Mouse (Mus musculus): ENCODE data around the gene Atp9a. TPM values are rescaled to one million over a fixed set of nuclear protein-coding genes. Genes with fewer than 3 reads are reported as not detected.
A peak's percentile ranks its signal among the peaks of the same experiment; 100 is the strongest.

Gene Atp9a
- polyA plus RNA-seq, 1 experiment from 2014 or later, result 11.4 TPM

GRCm38 (mm10) chr2:168728045-168728444 lies 14.2 kb downstream of the Atp9a start:
- H3K27me3 ChIP-seq (ENCODE audit: control insufficient read depth, insufficient read depth, low read length), result no peaks in the 10 kb centered on the region
- H3K36me3 ChIP-seq (ENCODE audit: control insufficient read depth, insufficient read depth), result no peaks in the 10 kb centered on the region
- ATAC-seq (replicated peaks; ENCODE audit: extremely low read depth, insufficient read depth, low FRiP score), result peak; percentile 53; the same call in 1 of the 2 replicates
- peak overlapping the region; percentile 71 for H3K27ac ChIP-seq (ENCODE audit: low read length)
- peak overlapping the region; percentile 31; the same call in 1 of the 2 replicates for H3K9ac ChIP-seq (ENCODE audit: low read length)
- H3K9me3 ChIP-seq (replicated peaks; ENCODE audit: control insufficient read depth, low read length), result no peaks in the 10 kb centered on the region
- peak overlapping the region; percentile 33 for H3K4me2 ChIP-seq (ENCODE audit: low read depth, low read length)
- H3K4me1 ChIP-seq (ENCODE audit: control insufficient read depth, insufficient read depth, low read length), result peaks cover 11% of the 10 kb centered on the region
- WGBS, result 48% methylated on average over 12 of the region's 12 CpGs
- H3K4me3 ChIP-seq (ENCODE audit: low read length), result no peak overlapping the region

- 37% methylated on average over 6 of the region's 6 CpGs for WGBS
- Histone ChIP-seq H3K4me2 (ENCODE audit: low read depth, low read length) (no peak overlapping the region), H3K4me1 (ENCODE audit: control insufficient read depth, insufficient read depth, low read length) (peaks cover 11% of the 10 kb centered on the region), H3K27ac (ENCODE audit: low read length) (no peak overlapping the region), H3K27me3 (ENCODE audit: control insufficient read depth, insufficient read depth, low read length) (no peaks in the 10 kb centered on the region), H3K9me3 (replicated peaks; ENCODE audit: control insufficient read depth, low read length) (no peaks in the 10 kb centered on the region), H3K4me3 (ENCODE audit: low read length) (no peak overlapping the region), H3K9ac (ENCODE audit: low read length) (no peak overlapping the region), H3K36me3 (ENCODE audit: control insufficient read depth, insufficient read depth) (no peaks in the 10 kb centered on the region)
- ATAC-seq (replicated peaks; ENCODE audit: extremely low read depth, insufficient read depth, low FRiP score), result no peak
Observed at GRCm38 (mm10) chr2:168726007-168726406, 16.2 kb downstream of the Atp9a start.

- Histone ChIP-seq H3K9me3 (replicated peaks; ENCODE audit: control insufficient read depth, low read length) (no peaks in the 10 kb centered on the region), H3K27ac (ENCODE audit: low read length) (no peak overlapping the region), H3K4me3 (ENCODE audit: low read length) (no peak overlapping the region), H3K27me3 (ENCODE audit: control insufficient read depth, insufficient read depth, low read length) (no peaks in the 10 kb centered on the region), H3K4me1 (ENCODE audit: control insufficient read depth, insufficient read depth, low read length) (peaks cover 5% of the 10 kb centered on the region; the same call in 1 of the 2 replicates), H3K9ac (ENCODE audit: low read length) (no peak overlapping the region), H3K36me3 (ENCODE audit: control insufficient read depth, insufficient read depth) (no peaks in the 10 kb centered on the region), H3K4me2 (ENCODE audit: low read depth, low read length) (no peak overlapping the region)
- WGBS, result 84% methylated on average over 14 of the region's 14 CpGs
- ATAC-seq (replicated peaks; ENCODE audit: extremely low read depth, insufficient read depth, low FRiP score), result no peak
Observed at GRCm38 (mm10) chr2:168721313-168721712, 20.9 kb downstream of the Atp9a start.

- no peaks in the 10 kb centered on the region for H3K36me3 ChIP-seq (ENCODE audit: control insufficient read depth, insufficient read depth)
- H3K9ac ChIP-seq (ENCODE audit: low read length), result no peak overlapping the region
- no peaks in the 10 kb centered on the region for H3K27me3 ChIP-seq (ENCODE audit: control insufficient read depth, insufficient read depth, low read length)
- ATAC-seq (replicated peaks; ENCODE audit: extremely low read depth, insufficient read depth, low FRiP score), result no peak
- WGBS, result 62% methylated on average over 4 of the region's 4 CpGs
- H3K4me1 ChIP-seq (ENCODE audit: control insufficient read depth, insufficient read depth, low read length), result no peaks in the 10 kb centered on the region
- H3K4me2 ChIP-seq (ENCODE audit: low read depth, low read length), result no peak overlapping the region
- H3K9me3 ChIP-seq (replicated peaks; ENCODE audit: control insufficient read depth, low read length), result no peaks in the 10 kb centered on the region
- no peak overlapping the region for H3K27ac ChIP-seq (ENCODE audit: low read length)
- no peak overlapping the region for H3K4me3 ChIP-seq (ENCODE audit: low read length)
Observed at GRCm38 (mm10) chr2:168719742-168720141, 22.5 kb downstream of the Atp9a start.

- H3K9me3 ChIP-seq (replicated peaks; ENCODE audit: control insufficient read depth, low read length), result no peaks in the 10 kb centered on the region
- no peak overlapping the region for H3K4me2 ChIP-seq (ENCODE audit: low read depth, low read length)
- H3K9ac ChIP-seq (ENCODE audit: low read length), result no peak overlapping the region
- no peaks in the 10 kb centered on the region for H3K4me1 ChIP-seq (ENCODE audit: control insufficient read depth, insufficient read depth, low read length)
- H3K27me3 ChIP-seq (ENCODE audit: control insufficient read depth, insufficient read depth, low read length), result no peaks in the 10 kb centered on the region
- ATAC-seq (replicated peaks; ENCODE audit: extremely low read depth, insufficient read depth, low FRiP score), result no peak
- no peak overlapping the region for H3K4me3 ChIP-seq (ENCODE audit: low read length)
- H3K36me3 ChIP-seq (ENCODE audit: control insufficient read depth, insufficient read depth), result no peaks in the 10 kb centered on the region
- WGBS, result 77% methylated on average over 10 of the region's 10 CpGs
- H3K27ac ChIP-seq (ENCODE audit: low read length), result no peak overlapping the region
Observed at GRCm38 (mm10) chr2:168718735-168719134, 23.5 kb downstream of the Atp9a start.

GRCm38 (mm10) chr2:168718267-168718666 lies 23.9 kb downstream of the Atp9a start:
- H3K4me1 ChIP-seq (ENCODE audit: control insufficient read depth, insufficient read depth, low read length), result no peaks in the 10 kb centered on the region
- H3K4me3 ChIP-seq (ENCODE audit: low read length), result no peak overlapping the region
- ATAC-seq (replicated peaks; ENCODE audit: extremely low read depth, insufficient read depth, low FRiP score), result no peak
- 69% methylated on average over 2 of the region's 2 CpGs for WGBS
- no peak overlapping the region for H3K4me2 ChIP-seq (ENCODE audit: low read depth, low read length)
- no peak overlapping the region for H3K27ac ChIP-seq (ENCODE audit: low read length)
- no peak overlapping the region for H3K9ac ChIP-seq (ENCODE audit: low read length)
- H3K27me3 ChIP-seq (ENCODE audit: control insufficient read depth, insufficient read depth, low read length), result no peaks in the 10 kb centered on the region
- no peaks in the 10 kb centered on the region for H3K36me3 ChIP-seq (ENCODE audit: control insufficient read depth, insufficient read depth)
- H3K9me3 ChIP-seq (replicated peaks; ENCODE audit: control insufficient read depth, low read length), result no peaks in the 10 kb centered on the region

GRCm38 (mm10) chr2:168712199-168713176 lies 29.7 kb downstream of the Atp9a start:
- Histone ChIP-seq H3K4me1 (ENCODE audit: control insufficient read depth, insufficient read depth, low read length) (peaks cover 9% of the 10 kb centered on the region), H3K4me3 (ENCODE audit: low read length) (peak overlapping the region; percentile 30), H3K27me3 (ENCODE audit: control insufficient read depth, insufficient read depth, low read length) (no peaks in the 10 kb centered on the region), H3K36me3 (ENCODE audit: control insufficient read depth, insufficient read depth) (no peaks in the 10 kb centered on the region), H3K9me3 (replicated peaks; ENCODE audit: control insufficient read depth, low read length) (no peaks in the 10 kb centered on the region), H3K9ac (ENCODE audit: low read length) (peak overlapping the region; percentile 52), H3K4me2 (ENCODE audit: low read depth, low read length) (peak overlapping the region; percentile 55), H3K27ac (ENCODE audit: low read length) (no peak overlapping the region)
- WGBS, result 58% methylated on average over 20 of the region's 20 CpGs
- ATAC-seq (replicated peaks; ENCODE audit: extremely low read depth, insufficient read depth, low FRiP score), result no peak; the same call in 1 of the 2 replicates

GRCm38 (mm10) chr2:168710979-168711378 lies 31.2 kb downstream of the Atp9a start:
- H3K4me1 ChIP-seq (ENCODE audit: control insufficient read depth, insufficient read depth, low read length), result peaks cover 9% of the 10 kb centered on the region
- H3K36me3 ChIP-seq (ENCODE audit: control insufficient read depth, insufficient read depth), result peaks cover 2% of the 10 kb centered on the region
- H3K4me2 ChIP-seq (ENCODE audit: low read depth, low read length), result no peak overlapping the region
- no peak overlapping the region for H3K9ac ChIP-seq (ENCODE audit: low read length)
- WGBS, result 68% methylated on average over 3 of the region's 3 CpGs
- no peak overlapping the region for H3K4me3 ChIP-seq (ENCODE audit: low read length)
- no peak overlapping the region for H3K27ac ChIP-seq (ENCODE audit: low read length)
- ATAC-seq (replicated peaks; ENCODE audit: extremely low read depth, insufficient read depth, low FRiP score), result no peak
- H3K9me3 ChIP-seq (replicated peaks; ENCODE audit: control insufficient read depth, low read length), result no peaks in the 10 kb centered on the region
- no peaks in the 10 kb centered on the region for H3K27me3 ChIP-seq (ENCODE audit: control insufficient read depth, insufficient read depth, low read length)

GRCm38 (mm10) chr2:168707766-168708165 lies 34.4 kb downstream of the Atp9a start:
- no peak overlapping the region for H3K27ac ChIP-seq (ENCODE audit: low read length)
- 46% methylated on average over 9 of the region's 9 CpGs for WGBS
- H3K9ac ChIP-seq (ENCODE audit: low read length), result no peak overlapping the region
- H3K4me2 ChIP-seq (ENCODE audit: low read depth, low read length), result no peak overlapping the region
- ATAC-seq (replicated peaks; ENCODE audit: extremely low read depth, insufficient read depth, low FRiP score), result no peak
- no peaks in the 10 kb centered on the region for H3K9me3 ChIP-seq (replicated peaks; ENCODE audit: control insufficient read depth, low read length)
- H3K27me3 ChIP-seq (ENCODE audit: control insufficient read depth, insufficient read depth, low read length), result no peaks in the 10 kb centered on the region
- no peak overlapping the region for H3K4me3 ChIP-seq (ENCODE audit: low read length)
- peaks cover 5% of the 10 kb centered on the region for H3K4me1 ChIP-seq (ENCODE audit: control insufficient read depth, insufficient read depth, low read length)
- peaks cover 5% of the 10 kb centered on the region for H3K36me3 ChIP-seq (ENCODE audit: control insufficient read depth, insufficient read depth)
